Mouse (Mus musculus) lung, postnatal 36 days (tissue): ENCODE measurements around the gene Mrgpra1.
"Not testable (repeated sequence)": the region's sequence is repeated elsewhere in the genome, so short reads cannot be mapped to it uniquely, and the experiment has no call there.

Source experiments
- DNase-seq: peaks from one replicate; pipeline ENCODE4 v3.0.0; 2022; ENCODE audit warnings: mixed read lengths

Gene Mrgpra1

DNA sequence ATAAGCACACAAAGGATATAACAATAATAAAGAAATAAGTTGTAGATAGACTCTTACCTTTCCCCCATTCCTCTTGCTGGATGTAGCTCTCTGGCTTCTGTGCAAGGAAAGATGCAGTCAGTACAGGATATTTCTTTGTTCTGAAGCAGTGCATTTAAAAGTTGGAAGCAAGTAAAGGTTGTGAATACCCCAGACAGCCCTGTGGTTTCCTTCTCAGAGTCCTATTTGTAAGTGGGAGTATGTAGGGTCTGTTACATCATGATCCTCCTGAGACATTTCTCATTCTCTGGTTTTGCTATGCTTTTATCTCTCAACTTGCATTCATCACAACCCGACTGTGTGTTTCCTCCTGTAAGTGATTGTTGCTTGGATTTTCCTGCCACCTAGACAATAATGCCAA is at the start of gene Mrgpra1:
Mrgpra1 (minus strand) TSS at position 101 of the 400 bp plus-strand sequence.
- DNase-seq, result no peak

DNA sequence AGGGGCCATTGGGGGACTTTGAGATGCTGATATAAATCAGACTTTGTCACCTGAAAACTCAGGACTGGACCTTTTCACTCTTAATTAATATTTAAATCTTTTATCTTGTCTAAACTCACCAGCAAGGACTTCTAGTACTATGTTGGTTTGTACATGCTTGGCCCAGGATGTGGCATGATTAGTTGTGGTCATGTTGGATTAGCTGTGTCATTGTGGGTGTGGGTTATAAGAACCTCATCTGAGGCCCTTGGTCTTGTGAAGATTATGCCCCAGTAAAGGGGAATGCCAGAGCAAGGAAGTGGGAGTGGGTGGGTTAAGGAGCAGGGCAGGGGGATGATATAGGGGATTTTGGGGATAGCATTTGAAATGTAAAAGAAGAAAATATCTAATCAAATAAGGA is 47.1 kb upstream of the Mrgpra1 start:
- DNase-seq, result no peak

DNA sequence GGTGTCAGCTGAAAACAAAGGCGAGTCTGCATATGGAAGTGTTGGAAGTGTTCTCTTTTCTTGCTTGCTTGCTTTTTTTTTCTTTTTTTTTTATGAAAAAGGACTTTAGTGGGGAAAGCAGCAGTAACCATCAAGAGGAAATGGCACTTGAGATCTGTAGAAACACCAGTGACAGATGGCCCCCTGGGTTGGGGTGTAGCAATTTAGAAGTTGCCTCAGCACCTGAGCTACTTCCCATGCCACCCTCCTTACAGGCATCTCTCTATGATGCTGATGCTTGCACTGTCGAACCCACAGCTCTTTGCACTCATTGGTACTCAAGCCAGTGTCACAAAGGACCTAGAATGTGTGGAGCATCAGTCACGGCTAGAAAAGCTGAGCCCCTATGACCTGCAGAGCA is 5.6 kb downstream of the Mrgpra1 start:
- no peak for DNase-seq

DNA sequence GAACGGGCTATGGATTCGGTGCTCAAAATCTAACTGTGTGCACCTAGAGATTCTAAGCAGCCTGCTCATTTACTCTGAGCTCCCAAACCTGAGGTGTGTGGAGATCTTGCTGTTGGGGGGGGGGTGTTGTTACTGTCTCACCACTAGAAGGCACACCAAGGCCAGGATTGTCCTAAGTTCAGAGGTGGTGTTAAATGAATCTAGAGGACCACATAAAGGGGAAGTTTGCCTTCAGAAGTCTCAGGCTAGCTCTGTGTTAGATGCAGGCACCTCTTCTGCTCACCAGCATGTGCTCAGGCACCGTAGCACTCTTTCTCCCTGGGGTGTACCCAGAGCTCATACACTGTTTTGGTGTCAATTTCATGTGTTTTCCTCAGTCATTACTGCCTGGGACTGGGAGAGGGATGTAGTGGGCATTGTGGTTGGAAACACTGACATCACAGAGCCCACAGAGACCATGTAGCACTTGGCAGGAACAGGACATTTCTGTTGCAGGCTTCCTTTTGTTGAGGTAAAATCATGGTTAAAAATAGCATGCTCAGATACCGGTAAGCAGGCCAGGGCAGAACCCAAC is 8.0 kb downstream of the Mrgpra1 start:
- DNase-seq, result no peak

DNA sequence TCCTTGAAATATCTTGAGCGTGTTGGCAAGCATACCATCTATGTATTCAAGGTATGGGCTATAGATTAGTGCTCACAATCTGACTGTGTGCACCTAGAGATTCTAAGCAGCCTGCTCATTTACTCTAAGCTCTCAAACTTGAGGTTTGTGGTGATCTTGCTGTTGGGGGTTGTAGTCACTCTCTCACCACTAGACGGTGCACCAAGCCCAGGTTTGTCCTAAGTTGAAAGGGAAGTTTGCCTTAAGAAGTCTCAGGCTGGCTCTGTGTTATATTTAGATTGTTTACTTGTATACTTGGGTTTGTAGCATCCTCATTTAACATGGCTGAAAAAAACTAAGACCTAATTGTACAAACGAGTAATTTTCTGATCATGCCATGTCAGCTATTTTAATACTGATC is 12.2 kb downstream of the Mrgpra1 start:
- DNase-seq, result not testable (repeated sequence)

DNA sequence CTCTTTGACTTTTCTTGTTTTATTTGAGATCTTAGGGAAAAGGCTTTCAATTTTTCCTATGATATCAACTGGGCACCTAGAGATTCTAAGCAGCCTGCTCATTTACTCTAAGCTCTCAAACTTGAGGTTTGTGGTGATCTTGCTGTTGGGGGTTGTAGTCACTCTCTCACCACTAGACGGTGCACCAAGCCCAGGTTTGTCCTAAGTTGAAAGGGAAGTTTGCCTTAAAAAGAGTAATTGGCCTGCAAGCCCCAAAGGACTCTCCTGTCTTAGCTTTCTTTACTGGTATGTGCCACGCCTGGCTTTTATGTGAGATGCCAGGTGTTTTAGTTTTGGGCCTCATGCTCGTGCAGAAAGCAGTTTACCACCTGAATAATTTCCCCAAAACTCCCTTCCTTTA is 12.7 kb downstream of the Mrgpra1 start:
- not testable (repeated sequence) for DNase-seq

DNA sequence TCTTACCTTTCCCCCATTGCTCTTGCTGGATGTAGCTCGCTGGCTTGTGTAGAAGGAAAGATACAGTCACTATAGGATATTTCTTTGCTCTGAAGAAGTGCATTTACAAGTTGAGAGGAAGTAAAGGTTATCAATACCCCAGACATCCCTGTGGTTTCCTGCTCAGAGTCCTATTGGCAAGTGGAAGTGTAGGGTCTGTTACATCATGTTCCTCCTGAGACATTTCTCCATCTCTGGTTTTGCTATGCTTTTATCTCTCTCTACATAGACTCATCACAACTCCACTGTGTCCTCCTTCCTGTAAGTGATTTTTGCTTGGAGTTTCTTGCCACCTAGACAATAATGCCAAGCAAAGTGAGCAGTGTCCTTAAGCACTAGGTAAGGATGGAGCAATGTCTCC is 35.7 kb downstream of the Mrgpra1 start:
- DNase-seq, result no peak

DNA sequence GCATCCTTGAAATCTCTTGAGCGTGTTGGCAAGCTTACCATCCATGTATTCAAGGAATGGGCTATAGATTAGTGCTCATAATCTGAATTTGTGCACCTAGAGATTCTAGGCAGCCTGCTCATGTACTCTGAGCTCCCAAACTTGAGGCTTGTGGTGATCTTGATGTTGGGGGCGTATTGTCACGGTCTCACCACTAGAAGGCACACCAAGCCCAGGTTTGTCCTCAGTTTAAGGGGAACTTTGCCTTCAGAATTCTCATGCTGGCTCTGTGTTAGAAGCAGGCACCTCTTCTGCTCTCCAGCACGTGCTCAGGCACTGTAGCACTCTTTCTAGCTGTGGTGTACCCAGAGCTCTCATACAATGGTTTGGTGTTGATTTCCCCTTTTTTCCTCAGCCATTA is 41.8 kb downstream of the Mrgpra1 start:
- DNase-seq, result peak; percentile 0

DNA sequence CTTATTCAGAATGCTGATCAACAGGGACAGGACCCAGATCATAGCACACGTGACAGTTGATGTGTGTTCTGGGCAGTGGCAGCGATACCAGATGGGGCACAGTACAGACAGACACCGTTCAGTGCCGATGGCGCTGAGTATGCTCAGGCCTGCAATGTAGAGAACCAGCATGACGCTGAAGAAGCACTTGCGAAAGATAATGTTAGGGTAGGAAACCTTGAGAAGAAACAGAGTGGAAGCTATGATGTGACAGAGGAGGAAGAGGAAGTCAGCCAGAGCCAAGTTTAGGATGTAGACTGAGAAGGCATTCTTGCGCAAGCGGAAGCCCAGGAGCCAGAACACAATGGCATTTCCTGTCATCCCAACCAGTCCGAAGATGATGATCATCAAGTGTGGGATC is 44.2 kb downstream of the Mrgpra1 start:
- DNase-seq, result no peak

DNA sequence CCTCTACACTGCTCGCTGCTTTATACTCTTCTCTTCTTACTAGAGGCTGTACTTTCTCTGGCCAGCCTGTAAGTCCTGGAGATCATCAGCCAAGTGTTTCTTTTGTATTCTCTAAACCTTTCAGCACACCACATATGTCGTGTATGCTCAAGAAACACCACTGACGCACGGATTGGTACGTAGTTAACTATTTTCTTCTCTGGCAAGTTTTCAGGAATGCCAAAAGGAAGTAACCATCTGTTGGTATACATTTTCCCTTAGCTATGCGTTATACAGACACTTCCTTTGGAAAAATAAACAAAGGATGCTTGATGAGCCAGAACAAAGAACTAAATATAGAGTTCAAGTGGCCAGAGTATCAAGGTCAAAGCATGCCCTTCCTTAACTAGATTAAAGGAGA is 49.4 kb downstream of the Mrgpra1 start:
- not testable (repeated sequence) for DNase-seq

DNA sequence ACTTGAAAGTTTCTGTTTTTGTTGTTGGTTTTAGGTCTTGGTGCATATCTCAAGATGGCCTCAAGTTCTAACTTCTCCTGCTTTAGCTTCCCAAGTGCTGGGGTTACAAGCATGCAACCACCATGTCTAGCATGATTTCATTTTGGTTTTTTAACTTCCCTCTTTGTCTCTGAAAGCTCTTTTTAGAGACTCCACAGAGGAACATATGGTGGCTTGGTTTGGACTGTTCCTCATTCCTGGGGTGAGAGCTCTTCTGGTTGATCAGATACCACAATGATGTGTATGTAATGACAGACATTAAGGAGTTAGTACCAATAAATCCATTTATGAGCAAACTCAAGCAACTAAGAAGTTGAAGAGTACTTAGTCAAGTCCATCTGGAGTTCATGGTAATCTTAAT is 54.4 kb downstream of the Mrgpra1 start:
- DNase-seq, result not testable (repeated sequence)
